Mouse (Mus musculus) kidney, adult 2 months (tissue): ENCODE measurements at regions not wholly inside any gene's neighbourhood (a gene's known extent, or its start where the extent isn't known, plus 50 kb on each side); places are given as distances from the start of the nearest gene placed in this dataset.

Experiments used
- CTCF ChIP-seq: fragments of 200-500 bp; conservative IDR thresholded peaks from 2 replicates; pipeline ENCODE4 v1.5.1; 2011; ENCODE audit warnings: low read depth, mild to moderate bottlenecking, control low read depth, low read length, moderate library complexity, mixed read lengths; ENCODE audit not compliant: insufficient read depth, insufficient read length
- POLR2A ChIP-seq: fragments of 200-500 bp; IDR thresholded peaks from one replicate; pipeline ENCODE4 v1.6.1; 2011; ENCODE audit warnings: low read depth, low read length, control low read depth

GRCm38 (mm10) chr2:171765071-171765470 is 278.2 kb downstream of the Cbln4 start:
- TF ChIP-seq POLR2A = no peak
- TF ChIP-seq CTCF = no peak
